Mouse (Mus musculus): ENCODE data around the gene Errfi1. TPM values are rescaled to one million over a fixed set of nuclear protein-coding genes. Genes with fewer than 3 reads are reported as not detected.
"Not testable (repeated sequence)": the region's sequence is repeated elsewhere in the genome, so short reads cannot be mapped to it uniquely, and the experiment has no call there.

Gene Errfi1
- total RNA-seq, 4 experiments from 2014 or later: 17.9 to 44.0 (median 29.8) TPM

DNA sequence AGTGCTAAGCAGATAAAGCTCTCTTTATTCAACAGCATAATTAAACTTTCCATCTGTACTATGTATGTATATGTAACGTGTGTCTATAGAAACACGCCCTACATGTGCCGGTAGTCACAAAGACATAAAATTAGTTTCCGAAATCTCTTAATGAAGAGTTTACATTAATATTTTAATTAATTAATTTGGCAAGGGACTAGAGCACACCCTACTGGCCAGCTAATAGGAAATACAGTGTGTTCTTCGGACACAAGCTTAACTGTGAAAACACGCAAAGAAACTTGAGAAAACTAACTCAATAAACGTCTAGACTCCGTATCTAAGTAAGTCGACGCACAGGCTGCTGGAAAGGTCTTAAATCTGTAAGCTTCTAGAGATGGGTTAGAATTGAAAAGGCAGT lies 3.8 kb upstream of the Errfi1 start:
- no peak for DNase-seq

DNA sequence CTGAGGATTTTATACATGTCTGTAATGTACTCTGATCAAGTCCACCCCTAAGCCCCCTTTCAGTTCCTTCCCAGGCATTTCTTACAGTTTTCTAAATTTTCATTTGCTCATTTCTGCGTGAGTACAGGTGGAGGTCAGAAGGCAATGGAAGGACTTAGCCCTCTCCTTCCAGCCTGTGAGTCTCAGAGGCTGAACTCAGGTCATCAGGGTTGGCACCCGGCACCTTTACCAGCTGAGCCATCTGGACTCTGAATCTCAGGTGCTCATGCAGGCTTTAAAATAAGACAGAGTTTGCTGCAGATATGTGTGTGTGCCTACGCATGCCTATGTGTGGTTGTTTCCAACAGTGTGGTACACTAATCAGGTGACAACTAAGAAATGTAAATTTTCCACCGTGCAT lies 2.8 kb upstream of the Errfi1 start:
- DNase-seq: no peak

DNA sequence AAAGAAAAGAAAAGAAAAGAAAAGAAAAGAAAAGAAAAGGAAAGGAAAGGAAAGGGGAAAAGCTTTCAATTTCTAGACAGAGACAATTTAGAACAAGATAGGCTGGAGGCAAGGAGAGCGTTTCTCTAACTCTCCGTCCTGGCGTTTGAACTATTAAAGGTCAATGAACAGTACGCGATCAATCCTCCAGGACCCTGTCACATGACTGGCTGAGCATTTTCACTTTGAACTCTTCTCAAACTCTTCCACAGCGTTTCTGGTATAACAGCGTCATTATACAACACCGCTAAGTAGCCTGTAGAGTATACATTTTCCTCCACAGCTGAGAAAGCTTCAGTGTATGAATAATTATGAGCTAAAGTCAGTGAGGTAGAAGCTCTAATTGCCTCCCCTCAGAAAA lies 1.7 kb upstream of the Errfi1 start:
- DNase-seq: no peak

DNA sequence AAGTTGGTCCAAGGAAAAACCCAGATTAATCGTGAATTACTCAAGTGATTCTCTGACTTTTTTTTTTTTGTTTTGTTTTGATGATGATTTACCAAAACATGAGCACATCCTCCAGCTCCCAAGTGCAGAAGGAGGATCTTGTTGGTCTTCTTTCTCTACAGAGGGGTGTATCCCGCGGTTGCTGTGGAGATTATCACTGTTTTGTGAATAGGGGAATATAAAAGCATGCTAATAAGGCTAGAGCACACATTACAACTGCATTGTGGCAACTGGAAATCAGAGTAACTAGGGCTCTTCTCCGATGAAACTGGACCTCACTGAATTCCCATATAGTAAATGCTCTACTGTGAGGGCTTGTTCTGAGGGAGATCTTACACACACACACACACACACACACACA lies 1.2 kb upstream of the Errfi1 start:
- DNase-seq: no peak

- peak; percentile 90 for DNase-seq
These were observed 1.1 kb downstream of the Errfi1 start for GRCm38 (mm10) chr4:150854839-150855246.

- DNase-seq: no peak
These were observed 1.6 kb downstream of the Errfi1 start for GRCm38 (mm10) chr4:150855346-150855745.

DNA sequence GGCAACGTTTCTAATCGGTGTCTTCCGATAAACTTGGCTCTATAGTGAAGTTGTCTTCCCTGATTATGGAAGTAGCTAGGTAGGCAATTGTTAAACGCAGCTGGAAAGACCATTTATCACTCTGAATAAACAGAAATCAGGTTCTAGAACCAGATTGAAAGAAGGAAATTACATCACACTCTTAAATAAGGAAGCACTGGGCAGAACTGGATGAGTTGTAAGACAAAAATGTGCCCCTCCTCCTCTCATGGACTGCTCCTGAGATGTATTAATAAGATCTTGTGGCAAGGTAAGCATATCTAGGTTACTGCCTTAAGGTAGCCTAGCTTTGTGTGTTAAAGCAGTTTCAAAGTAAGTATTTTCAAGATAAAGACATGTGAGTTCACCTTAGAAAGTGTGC lies 6.8 kb downstream of the Errfi1 start:
- no peak for DNase-seq

- DNase-seq: no peak
These were observed 7.4 kb downstream of the Errfi1 start for GRCm38 (mm10) chr4:150861161-150861560.

- DNase-seq: no peak
These were observed 9.1 kb downstream of the Errfi1 start for GRCm38 (mm10) chr4:150862626-150863375.

- no peak for DNase-seq
These were observed 11.7 kb downstream of the Errfi1 start for GRCm38 (mm10) chr4:150865371-150865770.

DNA sequence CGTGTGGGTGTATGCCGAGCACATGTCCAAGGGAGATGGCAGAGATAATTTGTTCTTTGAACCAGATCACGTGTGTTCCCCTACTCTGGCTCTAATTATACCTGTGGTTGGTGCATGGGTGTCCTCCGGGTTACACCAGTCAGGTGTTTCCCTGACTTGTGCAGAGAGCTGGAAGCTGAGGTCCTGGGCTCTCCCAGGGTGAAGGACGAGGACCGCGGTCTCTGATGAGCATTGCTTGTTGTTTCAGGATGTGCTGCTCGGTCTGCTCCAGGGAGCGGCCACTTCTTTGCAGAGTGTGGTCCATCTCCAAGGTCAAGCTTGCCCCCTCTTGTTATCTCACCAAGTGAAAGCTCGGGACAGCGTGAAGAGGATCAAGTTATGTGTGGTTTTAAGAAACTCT lies 12.3 kb downstream of the Errfi1 start:
- DNase-seq: no peak

GRCm38 (mm10) chr4:150866494-150866893 lies 12.8 kb downstream of the Errfi1 start:
- no peak for DNase-seq

DNA sequence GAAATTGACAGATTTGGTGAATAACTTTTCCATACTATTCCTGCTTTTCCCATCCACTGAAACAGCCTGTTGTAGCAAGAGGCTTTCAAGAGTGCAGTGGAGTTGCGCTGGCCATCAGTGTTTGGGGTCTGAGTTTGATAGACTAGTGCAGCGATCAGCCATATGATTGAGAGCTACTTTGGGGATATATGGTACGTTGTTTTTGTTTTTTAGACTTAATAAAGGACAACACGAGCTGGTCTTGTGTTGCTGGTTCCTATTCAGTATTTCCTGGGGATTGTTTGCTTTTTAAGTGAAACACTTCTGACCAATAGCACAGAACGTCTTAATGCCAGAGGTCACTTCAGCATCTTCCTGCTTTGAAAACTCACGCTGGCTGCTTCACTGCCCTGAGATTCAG lies 14.4 kb downstream of the Errfi1 start:
- DNase-seq: no peak

- DNase-seq: no peak
These were observed 15.1 kb downstream of the Errfi1 start for GRCm38 (mm10) chr4:150868859-150869258.

DNA sequence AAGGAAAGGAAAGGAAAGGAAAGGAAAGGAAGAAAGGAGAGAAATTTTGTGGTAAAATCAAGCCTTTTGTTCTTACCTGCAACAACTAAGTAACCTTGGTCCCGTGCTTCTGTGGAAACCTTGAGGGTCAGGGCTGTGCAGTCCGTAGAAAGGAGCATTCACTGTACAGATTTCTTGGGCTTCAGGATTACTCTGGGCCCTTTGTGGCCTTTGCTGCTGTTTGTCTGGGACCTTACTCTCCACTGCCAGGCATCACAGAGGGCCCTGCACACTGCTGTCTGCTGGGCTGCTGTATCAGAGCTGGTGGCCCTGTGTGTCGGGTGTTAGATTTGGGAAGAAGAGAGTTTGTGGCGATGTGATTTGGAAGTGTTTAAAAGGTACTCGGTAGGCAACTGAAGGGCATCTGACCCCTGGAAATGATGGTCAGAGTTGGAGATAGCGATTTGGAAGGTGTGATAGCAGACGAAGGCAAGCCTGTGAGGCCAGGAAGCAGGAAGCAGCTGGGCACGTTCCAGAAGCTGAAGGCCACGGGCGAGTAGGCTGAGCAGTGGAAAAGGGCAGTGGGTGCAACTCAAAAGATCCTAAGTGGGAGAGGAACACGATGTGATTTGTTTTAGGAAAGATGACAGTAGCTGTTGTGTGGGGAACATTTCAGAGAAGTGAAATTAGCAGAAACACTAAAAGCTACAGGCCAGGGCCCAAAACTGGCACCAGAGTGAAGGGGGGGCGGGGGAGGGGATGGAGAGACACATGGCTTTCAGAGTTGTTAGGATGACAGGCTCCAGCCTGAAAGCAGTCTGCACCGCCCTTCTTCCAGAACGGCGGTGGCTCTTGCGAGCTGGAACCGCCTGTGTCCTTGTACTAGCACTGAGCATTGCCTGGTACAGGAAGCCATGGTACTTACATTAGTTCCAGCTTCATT lies 15.8 kb downstream of the Errfi1 start:
- DNase-seq: peak; percentile 63

DNA sequence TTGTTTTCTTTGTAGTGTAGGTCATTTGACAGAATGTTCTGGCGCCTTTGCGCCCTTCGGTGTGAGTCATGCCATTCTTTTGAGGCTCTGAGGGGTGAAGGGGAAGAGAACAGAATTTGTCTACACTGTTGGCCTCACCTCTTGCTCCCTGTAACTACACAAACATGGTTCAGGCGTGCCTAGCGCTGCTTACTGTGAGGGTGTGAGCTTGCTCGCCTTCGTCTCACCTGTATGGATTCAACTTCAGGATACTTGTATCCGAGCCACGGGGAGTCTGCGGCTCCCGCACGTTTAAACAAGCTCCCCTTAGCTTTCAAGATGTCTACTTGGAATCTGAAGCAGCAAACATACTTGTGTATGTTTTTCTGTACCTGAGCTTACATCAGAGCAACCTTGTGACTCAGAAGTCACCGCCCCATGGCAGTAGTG lies 17.3 kb downstream of the Errfi1 start:
- peak; percentile 20 for DNase-seq

DNA sequence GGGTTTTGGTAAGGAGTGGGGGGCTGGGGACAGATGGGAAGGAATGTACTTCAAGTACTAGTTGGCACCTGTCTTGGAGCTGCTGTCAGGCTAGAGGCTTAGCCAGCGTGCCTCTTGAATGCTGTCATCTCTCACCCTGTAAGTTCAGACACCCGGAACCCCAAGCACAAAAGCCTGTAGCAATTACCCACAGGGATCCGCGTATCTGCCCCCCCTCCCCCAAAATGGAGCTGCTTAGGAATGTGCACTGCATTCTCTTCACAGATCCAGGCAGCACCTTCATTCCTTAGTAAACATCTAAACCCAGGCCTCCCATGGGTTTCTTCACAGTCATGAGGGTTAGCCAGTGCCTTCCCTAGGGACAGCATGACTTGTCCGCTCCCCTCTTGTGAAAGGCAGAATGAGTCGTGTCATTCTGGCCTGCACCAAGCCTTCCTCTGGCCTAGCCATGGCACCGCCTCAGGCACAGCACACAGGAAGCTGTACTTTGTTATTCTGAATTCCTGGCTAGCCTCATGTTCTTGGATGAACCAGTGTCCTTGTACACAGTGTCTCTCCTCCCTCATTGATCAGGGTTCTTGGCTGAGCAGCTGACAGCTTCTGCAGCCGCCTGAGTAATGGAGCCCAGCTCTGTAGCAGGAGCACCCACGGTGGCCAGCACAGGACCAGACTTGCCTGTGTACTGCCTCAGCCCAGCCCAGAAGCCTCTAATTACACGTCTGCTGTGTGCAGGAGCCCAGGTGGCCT lies 17.8 kb downstream of the Errfi1 start:
- DNase-seq: peak; percentile 83

- peak; percentile 53 for DNase-seq
These were observed 18.5 kb downstream of the Errfi1 start for GRCm38 (mm10) chr4:150872139-150872651.

DNA sequence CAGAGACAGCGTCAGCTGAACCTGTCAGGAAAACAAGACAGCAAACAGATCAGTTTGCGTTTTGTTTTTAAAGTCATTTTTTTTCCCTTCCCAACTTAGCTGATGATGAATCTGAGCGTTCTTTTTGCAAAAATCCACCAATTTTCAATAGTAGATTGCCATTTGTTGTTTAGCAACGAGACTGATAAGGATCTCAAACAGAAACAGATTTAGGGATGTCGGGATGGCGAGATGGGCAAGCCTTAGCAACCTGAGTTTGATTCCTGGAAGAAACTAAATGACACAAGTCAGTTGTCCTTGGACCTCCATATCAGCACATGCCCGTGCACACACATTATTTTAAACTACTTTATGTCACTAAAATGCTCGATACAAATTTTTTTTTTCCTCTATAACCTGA lies 19.0 kb downstream of the Errfi1 start:
- no peak for DNase-seq

- not testable (repeated sequence) for DNase-seq
These were observed 20.7 kb downstream of the Errfi1 start for GRCm38 (mm10) chr4:150874416-150874815.

DNA sequence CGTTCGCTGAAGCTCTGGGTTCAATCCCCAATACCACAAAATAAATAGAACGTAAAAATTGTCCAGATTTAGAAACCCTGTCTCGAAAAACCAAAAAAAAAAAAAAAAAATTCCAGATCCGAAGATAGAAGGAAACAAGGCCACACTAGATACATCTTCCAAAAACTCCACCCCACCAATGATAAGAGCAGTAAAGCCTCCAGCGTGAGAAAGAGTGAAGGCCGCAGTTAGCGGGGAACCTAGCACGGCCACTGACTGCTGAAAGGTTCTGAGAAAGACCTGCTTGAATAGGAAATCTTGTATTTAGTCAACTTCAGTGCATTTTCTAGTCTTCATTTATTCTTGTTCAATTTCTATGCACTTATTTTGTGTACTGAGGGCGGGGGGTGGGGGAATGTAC lies 21.7 kb downstream of the Errfi1 start:
- no peak for DNase-seq

GRCm38 (mm10) chr4:150879631-150880030 lies 25.9 kb downstream of the Errfi1 start:
- no peak for DNase-seq

- DNase-seq: no peak
These were observed 26.6 kb downstream of the Errfi1 start for GRCm38 (mm10) chr4:150880364-150880763.

All from adrenal gland, adult 8-10 months (tissue).